Mouse (Mus musculus) adrenal gland, adult 8-10 months (tissue): Measurements from ENCODE around the gene C1qtnf9. TPM values are rescaled to one million over a fixed set of nuclear protein-coding genes. Genes with fewer than 3 reads are reported as not detected.

Experiments
- DNase-seq: peaks from one replicate; pipeline ENCODE4 v3.0.0; 2022
- total RNA-seq, 4 experiments: library from RNA; stranded (reverse); gene quantifications; 2 replicates each; pipeline ENCODE4 v1.2.4; 2022

C1qtnf9 gene
- total RNA-seq, 4 experiments from 2014 or later: 2.3 to 6.0 (median 2.7) TPM

DNA sequence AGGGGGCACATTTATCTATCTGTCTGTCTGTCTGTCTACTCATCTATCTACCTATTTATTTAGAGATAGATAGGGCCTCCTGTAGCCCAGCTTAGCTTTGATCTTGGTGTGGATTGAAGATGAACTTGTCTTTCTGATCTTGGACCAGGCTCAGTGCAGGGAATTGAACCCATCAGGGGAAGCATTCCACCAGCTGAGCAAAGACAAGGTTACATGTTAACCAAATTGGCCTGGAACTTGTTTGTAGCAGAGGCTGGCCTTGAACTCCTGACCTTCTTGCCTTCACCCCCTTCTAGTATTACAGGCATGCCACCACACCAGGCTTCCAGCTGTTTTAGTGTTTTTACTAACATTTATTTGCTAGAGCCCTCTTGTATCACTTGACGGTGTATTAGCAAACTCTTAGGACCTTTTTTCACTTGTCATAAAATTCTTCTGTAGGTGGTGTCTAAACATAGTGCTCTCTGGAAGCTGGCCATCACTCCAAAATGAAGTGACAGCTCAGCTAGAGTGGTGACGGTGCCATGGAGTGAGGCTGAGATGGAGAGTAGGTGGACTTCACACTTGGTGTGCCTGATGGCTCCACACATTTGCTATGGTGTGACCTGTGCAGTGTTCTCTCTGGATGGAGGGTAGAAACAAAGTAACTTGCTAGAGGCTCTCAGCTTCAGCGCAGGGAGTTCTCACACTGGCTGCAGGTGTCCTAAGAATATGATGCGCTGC lies 28.8 kb downstream of the C1qtnf9 start:
- DNase-seq: no peak

DNA sequence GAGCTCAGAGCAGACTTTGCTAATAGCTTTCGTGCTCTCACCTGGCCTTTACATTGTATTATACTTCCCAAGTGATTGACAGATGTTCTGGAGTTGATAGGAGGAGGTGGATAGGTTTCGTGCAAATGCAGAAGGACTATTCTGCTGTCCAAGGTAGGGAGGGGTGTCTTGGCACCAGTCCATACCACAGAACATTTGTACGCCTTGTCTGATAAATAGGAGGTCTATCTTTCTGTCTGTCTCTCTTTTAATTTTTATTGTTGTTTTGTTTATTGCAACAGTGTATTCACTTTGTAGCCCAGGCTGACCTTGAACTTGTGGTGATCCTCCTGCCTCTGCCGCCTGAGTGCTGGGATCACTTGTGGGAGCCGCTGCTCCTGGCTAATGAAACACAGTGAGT lies 29.7 kb downstream of the C1qtnf9 start:
- no peak for DNase-seq

DNA sequence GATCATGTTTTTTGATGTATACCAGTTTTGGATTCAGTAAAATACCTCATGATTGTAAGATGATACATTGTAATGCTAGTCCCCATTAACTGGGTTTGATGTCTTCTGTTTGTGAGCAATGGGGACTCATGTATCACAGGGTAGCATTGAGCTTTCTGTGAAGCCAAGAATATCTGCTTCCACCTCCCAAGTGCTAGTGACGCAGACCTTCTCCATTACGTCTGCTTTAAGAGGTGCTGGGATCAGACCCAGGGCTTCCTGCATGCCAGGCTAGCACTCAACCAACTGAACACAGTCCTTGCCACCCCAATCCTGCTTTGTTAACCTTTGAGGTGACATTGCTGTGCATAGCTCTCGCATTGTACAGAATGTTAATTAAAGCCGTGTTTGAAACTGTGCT lies 30.8 kb downstream of the C1qtnf9 start:
- DNase-seq: no peak

DNA sequence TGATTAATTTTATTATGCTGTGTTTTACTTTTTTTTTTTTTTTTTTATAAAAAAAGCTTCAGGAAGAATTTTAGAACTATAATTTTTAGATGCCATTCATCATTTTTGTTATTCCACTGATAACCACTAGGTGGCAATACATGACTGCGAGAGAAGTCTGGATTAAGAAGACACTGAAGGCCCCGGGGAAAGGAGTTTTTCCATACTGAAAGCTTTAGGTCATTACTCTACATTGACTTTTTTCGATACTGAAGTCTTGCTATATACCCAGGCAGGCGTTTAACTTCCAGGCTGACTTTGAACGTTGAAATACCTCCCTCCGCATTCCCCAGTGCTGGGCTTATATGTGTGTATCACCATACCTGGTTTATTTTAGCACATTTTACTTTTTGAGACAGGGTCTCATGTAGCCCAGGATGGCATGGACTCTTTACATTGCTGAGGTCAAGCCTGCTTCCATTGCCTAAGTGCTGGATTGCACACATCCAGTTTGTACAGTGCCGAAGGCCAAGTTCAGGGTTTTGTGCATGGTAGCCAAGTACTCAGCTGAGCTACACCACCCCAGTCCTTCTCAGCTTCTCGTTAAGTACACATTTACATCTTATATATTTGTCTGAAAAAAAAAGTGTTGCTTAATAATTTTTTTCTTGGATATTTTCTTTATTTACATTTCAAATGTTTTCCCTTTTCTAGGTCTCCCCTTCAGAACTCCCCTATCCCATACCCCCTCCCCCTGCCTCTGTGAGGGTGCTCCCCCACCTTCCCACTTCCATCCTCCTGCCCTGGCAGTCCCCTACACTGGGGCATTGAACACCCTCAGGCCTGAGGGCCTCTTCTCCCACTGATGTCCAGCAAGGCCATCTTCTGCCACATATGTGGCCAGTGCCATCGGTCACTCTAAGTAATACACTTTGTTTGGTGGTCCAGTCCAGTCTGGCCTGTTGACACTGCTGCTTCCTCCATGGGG lies 32.1 kb downstream of the C1qtnf9 start:
- no peak for DNase-seq

DNA sequence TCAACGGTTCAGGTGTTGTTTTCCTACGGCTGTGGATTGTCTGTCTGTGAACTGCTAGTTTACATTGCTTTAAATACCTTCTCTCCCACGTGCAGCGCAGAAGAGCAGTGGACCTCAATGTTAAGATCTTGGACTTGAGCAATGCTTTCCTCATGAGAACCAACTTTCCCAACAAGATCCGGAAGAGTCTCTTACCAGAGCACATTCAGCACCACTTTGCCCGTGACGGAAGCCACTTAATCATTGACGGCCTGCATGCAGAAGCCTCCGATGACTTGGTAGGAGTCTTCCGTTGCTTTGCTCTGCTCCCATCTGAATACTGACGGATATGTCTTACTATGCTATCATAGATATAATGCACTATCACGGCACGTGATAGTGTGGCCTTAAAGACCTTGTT lies 34.1 kb downstream of the C1qtnf9 start:
- DNase-seq: no peak

DNA sequence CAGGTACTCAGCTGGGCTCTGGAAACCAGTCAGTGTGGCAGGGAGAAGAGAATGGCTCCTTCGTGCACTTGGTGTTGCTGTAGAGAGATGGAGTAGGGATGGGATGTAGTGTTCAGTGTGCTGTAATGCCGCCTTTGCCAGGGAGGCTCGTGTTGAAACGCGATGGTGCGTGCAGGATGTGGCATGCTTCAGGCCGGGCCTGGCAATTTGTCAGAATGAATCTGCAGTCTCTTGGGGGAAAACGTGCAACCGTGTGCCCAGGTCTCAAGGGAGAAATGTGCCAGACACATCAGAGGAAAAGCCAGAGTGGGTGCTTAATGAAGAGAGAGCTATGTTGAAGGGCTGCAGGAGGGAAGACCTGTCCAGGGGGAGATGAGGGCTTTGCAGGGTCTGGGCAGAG lies 37.0 kb downstream of the C1qtnf9 start:
- no peak for DNase-seq

DNA sequence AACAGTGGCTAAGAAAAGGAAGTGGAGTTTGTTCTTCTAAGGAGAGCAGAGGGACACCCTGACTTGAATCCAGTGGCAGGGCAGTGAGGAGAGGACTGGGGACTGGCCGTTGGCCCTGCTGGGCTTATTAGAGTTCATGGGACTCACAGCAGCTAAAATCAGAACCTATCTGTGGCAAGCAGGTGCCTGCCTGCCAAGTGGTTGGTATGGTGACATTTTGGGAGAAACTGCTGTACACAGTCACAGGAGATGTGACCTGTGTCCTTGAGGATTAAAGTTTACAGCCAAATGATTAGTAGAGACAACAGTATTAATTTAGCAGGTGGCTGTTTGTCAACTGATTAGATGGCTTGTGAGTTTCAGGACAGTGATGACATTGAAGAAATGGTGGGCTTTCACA lies 37.9 kb downstream of the C1qtnf9 start:
- DNase-seq: no peak

DNA sequence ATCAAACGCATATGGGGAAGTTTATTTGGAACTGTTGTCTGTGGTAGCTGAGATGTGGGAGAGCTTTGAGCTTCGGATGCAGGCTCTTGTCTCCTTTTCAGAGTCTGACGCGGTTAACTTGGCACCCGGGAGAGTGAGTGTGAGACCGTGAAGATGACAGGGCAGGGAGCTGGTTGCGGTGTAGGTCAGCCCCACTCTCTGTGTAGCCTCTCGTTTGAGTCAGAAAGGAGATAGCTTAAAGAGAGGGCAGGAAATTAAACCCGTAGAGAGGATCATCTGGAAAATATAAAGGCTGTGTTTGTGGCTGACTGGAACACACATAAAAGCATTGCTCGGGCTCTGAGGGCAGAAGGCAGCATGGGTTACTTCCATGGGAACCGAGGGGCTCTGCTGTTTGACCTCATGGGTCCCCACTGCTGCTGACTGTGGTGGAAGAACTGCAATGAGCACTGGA lies 39.0 kb downstream of the C1qtnf9 start:
- no peak for DNase-seq

DNA sequence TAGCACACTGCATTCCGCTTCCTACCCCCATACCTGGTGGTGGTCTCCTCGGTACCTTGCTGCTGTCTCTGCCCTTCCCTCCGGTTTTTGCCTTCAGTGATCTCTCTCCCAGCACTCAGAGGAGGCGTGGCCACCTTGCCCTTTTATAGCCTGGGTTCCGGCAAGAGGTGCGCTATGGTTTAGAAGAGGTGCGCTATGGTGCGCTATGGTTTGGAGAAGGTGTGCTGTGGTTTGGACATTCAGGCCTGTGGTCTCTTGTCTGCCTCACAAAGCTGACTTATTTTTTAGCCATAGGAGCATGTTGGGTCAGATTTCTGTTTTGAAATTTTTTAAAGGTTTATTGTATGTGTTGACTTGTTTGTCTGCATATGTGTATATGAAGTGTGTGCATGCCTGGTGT lies 41.9 kb downstream of the C1qtnf9 start:
- no peak for DNase-seq

DNA sequence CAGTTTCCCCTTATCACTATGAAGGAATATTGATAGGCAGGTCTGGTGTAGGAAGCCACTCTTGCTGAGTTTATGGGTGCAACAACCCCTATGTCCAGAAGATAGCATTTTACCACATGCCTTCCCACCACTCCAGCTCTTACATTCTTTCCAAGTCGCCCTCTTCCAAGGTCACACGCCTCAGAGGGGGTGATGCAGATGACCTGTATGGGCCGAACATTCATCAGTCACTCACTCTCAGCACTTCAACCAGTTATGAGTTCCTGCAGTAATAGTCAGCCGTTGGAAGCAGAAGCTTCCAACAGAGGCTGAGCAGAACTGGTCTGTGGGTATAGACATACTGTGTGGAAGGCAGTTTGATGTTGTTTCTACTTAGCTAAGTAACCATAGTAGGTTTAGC lies 43.6 kb downstream of the C1qtnf9 start:
- no peak for DNase-seq

DNA sequence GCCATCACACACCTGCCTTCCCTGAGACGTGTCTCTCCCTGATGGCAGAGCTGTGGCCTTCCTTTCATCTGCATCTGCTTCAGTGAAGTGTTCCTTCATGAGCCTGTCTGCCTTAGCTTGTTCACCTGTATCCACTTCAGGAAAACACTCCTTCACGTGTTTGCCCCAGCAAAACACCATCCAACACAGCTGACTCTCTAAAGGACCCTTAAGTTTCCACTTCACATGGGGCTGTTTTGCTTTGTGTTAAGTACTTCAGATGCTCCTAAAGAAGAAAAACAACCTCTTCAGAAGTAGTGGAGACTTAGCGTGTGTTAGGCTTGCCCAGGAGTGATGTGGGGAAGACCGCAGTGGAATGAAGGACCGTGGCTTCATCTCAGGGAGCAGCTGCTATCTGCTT lies 47.2 kb downstream of the C1qtnf9 start:
- no peak for DNase-seq

DNA sequence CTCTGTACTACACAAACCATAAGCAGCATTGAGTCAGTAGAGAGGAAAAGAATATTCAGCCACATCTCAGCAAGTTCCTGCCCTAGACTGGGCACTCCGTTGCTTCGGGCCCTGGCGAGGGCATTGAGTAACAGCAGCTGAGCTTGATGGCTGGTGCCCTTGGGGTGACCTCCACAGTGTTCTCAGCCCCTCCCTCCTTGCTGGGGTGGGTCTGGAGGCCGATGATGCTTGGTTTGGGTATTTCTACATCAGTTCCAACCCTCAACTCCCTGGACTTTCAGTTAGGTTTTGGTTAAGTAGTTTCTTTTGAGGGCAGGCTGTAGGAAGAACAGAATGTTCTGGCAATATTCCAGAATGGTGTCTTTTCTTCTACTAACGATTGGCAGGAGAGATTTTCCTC lies 50.1 kb downstream of the C1qtnf9 start:
- DNase-seq: no peak

DNA sequence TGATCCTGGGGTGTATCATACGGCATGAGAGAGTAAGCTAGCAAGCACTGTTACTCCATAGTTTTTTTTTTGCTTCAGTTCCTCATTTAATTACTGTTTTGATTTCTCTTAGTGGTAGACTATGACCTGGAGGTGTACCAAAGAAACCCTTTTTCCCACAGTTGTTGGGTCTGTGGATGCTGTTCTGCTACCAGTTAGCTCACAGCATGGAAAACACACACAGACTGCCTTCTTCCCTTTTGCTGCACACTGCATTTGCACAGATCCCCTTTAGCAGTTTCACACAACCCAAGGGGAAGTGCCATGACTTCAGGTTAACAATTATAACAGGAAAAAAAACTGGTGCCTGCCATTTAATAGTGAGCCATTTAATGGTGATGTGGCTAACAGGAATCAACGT lies 62.2 kb downstream of the C1qtnf9 start:
- no peak for DNase-seq

Other genes with a start within 250 kb of the C1qtnf9 start
- 100 to 1,000 TPM; 152 to 256 (median 184) TPM for gene Spata13, start 134.1 kb upstream of the C1qtnf9 start, total RNA-seq
- 10 to 100 TPM; 38.3 to 40.6 (median 40.1) TPM for gene Mipep, start 16.4 kb downstream of the C1qtnf9 start, total RNA-seq